Mouse (Mus musculus) stomach, embryonic 15.5 days (tissue): Measurements from ENCODE around the gene Meox1. TPM values are rescaled to one million over a fixed set of nuclear protein-coding genes. Genes with fewer than 3 reads are reported as not detected.

ENCODE experiments used
- ATAC-seq: fragments of 200-750 bp; cut with Nextera tagmentation; 2 replicates; pipeline ENCODE4 v1.8.0; 2017; ENCODE audit warnings: low read depth, moderate number of reproducible peaks, moderate TSS enrichment; ENCODE audit not compliant: insufficient read depth, low FRiP score
- H3K27ac ChIP-seq: fragments of 300-500 bp; sonication (generic); 2 replicates; pipeline ENCODE4 v1.5.1; 2015; ENCODE audit warnings: mild to moderate bottlenecking, inconsistent platforms
- H3K27me3 ChIP-seq: fragments of 300-500 bp; sonication (generic); replicated peaks from 2 replicates; pipeline ENCODE4 v1.6.1; 2015; ENCODE audit warnings: inconsistent platforms
- H3K36me3 ChIP-seq: fragments of 300-500 bp; sonication (generic); 2 replicates; pipeline ENCODE4 v1.6.1; 2015; ENCODE audit warnings: inconsistent platforms
- H3K4me1 ChIP-seq: fragments of 300-500 bp; sonication (generic); 2 replicates; pipeline ENCODE4 v1.6.1; 2015; ENCODE audit warnings: inconsistent platforms
- H3K4me2 ChIP-seq: fragments of 300-500 bp; sonication (generic); 2 replicates; pipeline ENCODE4 v1.6.1; 2015; ENCODE audit warnings: mild to moderate bottlenecking, inconsistent platforms
- H3K4me3 ChIP-seq: fragments of 300-500 bp; sonication (generic); replicated peaks from 2 replicates; pipeline ENCODE4 v1.5.1; 2015; ENCODE audit warnings: inconsistent platforms
- H3K9ac ChIP-seq: fragments of 300-500 bp; sonication (generic); 2 replicates; pipeline ENCODE4 v1.6.1; 2015; ENCODE audit warnings: inconsistent platforms
- H3K9me3 ChIP-seq: fragments of 300-500 bp; sonication (generic); 2 replicates; pipeline ENCODE4 v1.6.1; 2016; ENCODE audit warnings: inconsistent platforms
- WGBS: fragments of 180-500 bp; shearing (Covaris S2); methylation state at CpG from one replicate; pipeline ENCODE4 v1.1.7; 2015; 5-methylcytosine and 5-hydroxymethylcytosine counted together
- polyA plus RNA-seq: library from polyadenylated mRNA; unstranded; fragments of >200 nt; fragmentation: Nextera tagmentation; extraction: Ambion mirVana; gene quantifications from 2 replicates; pipeline ENCODE4 v1.2.1, GENCODE M21; 2015

Gene Meox1
- polyA plus RNA-seq, 1 experiment from 2014 or later, result 5.0 TPM

GRCm38 (mm10) chr11:101842773-101843163 is 51.4 kb downstream of the Meox1 start:
- Histone ChIP-seq H3K36me3 (no peaks in the 10 kb centered on the region), H3K4me2 (no peak overlapping the region), H3K4me3 (no peak overlapping the region), H3K27me3 (no peaks in the 10 kb centered on the region), H3K4me1 (peaks cover 11% of the 10 kb centered on the region; the same call in 1 of the 2 replicates), H3K27ac (peak overlapping the region; percentile 72), H3K9ac (no peak overlapping the region), H3K9me3 (no peaks in the 10 kb centered on the region)
- no peak for ATAC-seq
- 75% methylated on average over 3 of the region's 3 CpGs for WGBS

- H3K9me3 ChIP-seq, result no peaks in the 10 kb centered on the region
- no peaks in the 10 kb centered on the region for H3K36me3 ChIP-seq
- H3K4me2 ChIP-seq, result no peak overlapping the region
- H3K9ac ChIP-seq, result no peak overlapping the region
- no peak overlapping the region for H3K4me3 ChIP-seq
- H3K27me3 ChIP-seq, result no peaks in the 10 kb centered on the region
- ATAC-seq, result peak; percentile 59
- H3K27ac ChIP-seq, result peak overlapping the region; percentile 72
- peaks cover 11% of the 10 kb centered on the region; the same call in 1 of the 2 replicates for H3K4me1 ChIP-seq
- 61% methylated on average over 15 of the region's 15 CpGs for WGBS
These were observed 52.0 kb downstream of the Meox1 start for GRCm38 (mm10) chr11:101841998-101842772.

GRCm38 (mm10) chr11:101840405-101840804 is 53.8 kb downstream of the Meox1 start:
- Histone ChIP-seq H3K4me1 (peaks cover 11% of the 10 kb centered on the region; the same call in 1 of the 2 replicates), H3K27ac (no peak overlapping the region), H3K4me3 (no peak overlapping the region), H3K27me3 (no peaks in the 10 kb centered on the region), H3K4me2 (no peak overlapping the region), H3K36me3 (no peaks in the 10 kb centered on the region), H3K9me3 (no peaks in the 10 kb centered on the region), H3K9ac (no peak overlapping the region)
- no peak for ATAC-seq
- 98% methylated on average over 3 of the region's 3 CpGs for WGBS

GRCm38 (mm10) chr11:101839426-101839825 is 54.7 kb downstream of the Meox1 start:
- 35% methylated on average over 7 of the region's 8 CpGs for WGBS
- Histone ChIP-seq H3K9me3 (no peaks in the 10 kb centered on the region), H3K9ac (no peak overlapping the region), H3K4me1 (peaks cover 11% of the 10 kb centered on the region; the same call in 1 of the 2 replicates), H3K4me3 (no peak overlapping the region), H3K27me3 (no peaks in the 10 kb centered on the region), H3K36me3 (no peaks in the 10 kb centered on the region), H3K27ac (no peak overlapping the region), H3K4me2 (no peak overlapping the region)
- no peak for ATAC-seq

- ATAC-seq, result peak; percentile 49; the same call in 1 of the 2 replicates
- 48% methylated on average over 7 of the region's 7 CpGs for WGBS
These were observed 62.2 kb downstream of the Meox1 start for GRCm38 (mm10) chr11:101832001-101832400.

GRCm38 (mm10) chr11:101830616-101831015 is 63.6 kb downstream of the Meox1 start:
- no peak for ATAC-seq
- H3K4me3 ChIP-seq, result no peak overlapping the region
- no peaks in the 10 kb centered on the region for H3K36me3 ChIP-seq
- H3K4me1 ChIP-seq, result peaks cover 16% of the 10 kb centered on the region
- H3K27ac ChIP-seq, result peak overlapping the region; percentile 78
- 53% methylated on average over 8 of the region's 8 CpGs for WGBS
- H3K9ac ChIP-seq, result no peak overlapping the region
- no peak overlapping the region; the same call in 1 of the 2 replicates for H3K4me2 ChIP-seq
- no peaks in the 10 kb centered on the region for H3K9me3 ChIP-seq
- H3K27me3 ChIP-seq, result no peaks in the 10 kb centered on the region

More at GRCm38 (mm10) chr11:101832001-101832400, 62.2 kb downstream of the Meox1 start:
- H3K27me3 ChIP-seq, result no peaks in the 10 kb centered on the region
- no peak overlapping the region for H3K9ac ChIP-seq
- peak overlapping the region; percentile 67 for H3K27ac ChIP-seq
- H3K4me1 ChIP-seq, result peaks cover 16% of the 10 kb centered on the region
- no peak overlapping the region for H3K4me3 ChIP-seq
- H3K36me3 ChIP-seq, result no peaks in the 10 kb centered on the region
- no peak overlapping the region for H3K4me2 ChIP-seq
- no peaks in the 10 kb centered on the region for H3K9me3 ChIP-seq

GRCm38 (mm10) chr11:101830112-101830511 is 64.1 kb downstream of the Meox1 start:
- 6% methylated on average over 10 of the region's 10 CpGs for WGBS
- no peak overlapping the region for H3K4me3 ChIP-seq
- no peaks in the 10 kb centered on the region for H3K36me3 ChIP-seq
- H3K9ac ChIP-seq, result no peak overlapping the region
- H3K27ac ChIP-seq, result peak overlapping the region; percentile 78
- H3K9me3 ChIP-seq, result no peaks in the 10 kb centered on the region
- H3K4me1 ChIP-seq, result peaks cover 16% of the 10 kb centered on the region
- no peaks in the 10 kb centered on the region for H3K27me3 ChIP-seq
- H3K4me2 ChIP-seq, result peak overlapping the region; percentile 8
- ATAC-seq, result peak; percentile 29; the same call in 1 of the 2 replicates

- Histone ChIP-seq H3K4me1 (peaks cover 16% of the 10 kb centered on the region), H3K9ac (no peak overlapping the region), H3K4me3 (no peak overlapping the region), H3K4me2 (no peak overlapping the region), H3K9me3 (no peaks in the 10 kb centered on the region), H3K27me3 (no peaks in the 10 kb centered on the region), H3K27ac (no peak overlapping the region), H3K36me3 (no peaks in the 10 kb centered on the region)
- WGBS, result 90% methylated on average over 4 of the region's 4 CpGs
- ATAC-seq, result no peak
These were observed 65.5 kb downstream of the Meox1 start for GRCm38 (mm10) chr11:101828718-101829117.

Other genes with a start within 250 kb of the Meox1 start
- 7.6 and 7.7 TPM in 2 replicates for gene Arl4d, start 228.8 kb downstream of the Meox1 start, polyA plus RNA-seq
- gene Dhx8, start 161.5 kb downstream of the Meox1 start, polyA plus RNA-seq, result 27.4 and 28.1 TPM in 2 replicates
- 6.8 and 9.0 TPM in 2 replicates for gene Etv4, start 109.0 kb downstream of the Meox1 start, polyA plus RNA-seq
- 0.08 and 0.10 TPM in 2 replicates for gene Sost, start 72.6 kb upstream of the Meox1 start, polyA plus RNA-seq
- not detected in 2 replicates for gene Cfap97d1, start 89.9 kb upstream of the Meox1 start, polyA plus RNA-seq
- 22.5 and 25.0 TPM in 2 replicates for gene Dusp3, start 92.6 kb upstream of the Meox1 start, polyA plus RNA-seq
- gene Mpp3, start 134.1 kb upstream of the Meox1 start, polyA plus RNA-seq, result 7.2 and 9.0 TPM in 2 replicates
- gene Cd300lg, start 147.1 kb upstream of the Meox1 start, polyA plus RNA-seq, result 2.0 and 2.2 TPM in 2 replicates
- gene Mpp2, start 194.1 kb upstream of the Meox1 start, polyA plus RNA-seq, result 6.8 and 8.8 TPM in 2 replicates
- gene Ppy, start 206.9 kb upstream of the Meox1 start, polyA plus RNA-seq, result 4.8 and 7.6 TPM in 2 replicates
- 65.1 and 89.6 TPM in 2 replicates for gene Pyy, start 213.5 kb upstream of the Meox1 start, polyA plus RNA-seq